Mouse (Mus musculus): ENCODE data around the gene Dtx3. TPM values are rescaled to one million over a fixed set of nuclear protein-coding genes. Genes with fewer than 3 reads are reported as not detected.
A peak's percentile ranks its signal among the peaks of the same experiment; 100 is the strongest.

Gene Dtx3
- polyA plus RNA-seq, 1 experiment from 2014 or later: 130 TPM

- H3K4me1 ChIP-seq (ENCODE audit: control insufficient read depth, insufficient read depth, low read length): no peaks in the 10 kb centered on the region
- H3K27me3 ChIP-seq (ENCODE audit: control insufficient read depth, insufficient read depth, low read length): no peaks in the 10 kb centered on the region; the same call in 1 of the 2 replicates
- no peak overlapping the region for H3K4me2 ChIP-seq
- H3K4me3 ChIP-seq (ENCODE audit: low read depth, low read length): no peak overlapping the region
- no peaks in the 10 kb centered on the region for H3K36me3 ChIP-seq (ENCODE audit: control insufficient read depth, insufficient read depth, low read length)
- no peak overlapping the region for H3K27ac ChIP-seq (ENCODE audit: low read depth, low read length)
- WGBS: 29% methylated on average over 10 of the region's 10 CpGs
- DNase-seq (ENCODE audit: low spot score, missing footprints) (no peak), ATAC-seq (ENCODE audit: low FRiP score) (no peak)
- H3K9me3 ChIP-seq (ENCODE audit: control insufficient read depth, low read length): no peaks in the 10 kb centered on the region
- H3K9ac ChIP-seq (ENCODE audit: low read length): no peak overlapping the region
These were observed 30.2 kb upstream of the Dtx3 start for GRCm38 (mm10) chr10:127225732-127226131.

- no peak overlapping the region for H3K27ac ChIP-seq (ENCODE audit: low read depth, low read length)
- no peak overlapping the region for H3K4me2 ChIP-seq
- WGBS: 25% methylated on average over 6 of the region's 6 CpGs
- ATAC-seq (ENCODE audit: low FRiP score) (no peak), DNase-seq (ENCODE audit: low spot score, missing footprints) (no peak)
- no peaks in the 10 kb centered on the region for H3K36me3 ChIP-seq (ENCODE audit: control insufficient read depth, insufficient read depth, low read length)
- no peak overlapping the region for H3K4me3 ChIP-seq (ENCODE audit: low read depth, low read length)
- H3K9ac ChIP-seq (ENCODE audit: low read length): no peak overlapping the region
- H3K27me3 ChIP-seq (ENCODE audit: control insufficient read depth, insufficient read depth, low read length): no peaks in the 10 kb centered on the region; the same call in 1 of the 2 replicates
- no peaks in the 10 kb centered on the region for H3K9me3 ChIP-seq (ENCODE audit: control insufficient read depth, low read length)
- H3K4me1 ChIP-seq (ENCODE audit: control insufficient read depth, insufficient read depth, low read length): no peaks in the 10 kb centered on the region
These were observed 29.7 kb upstream of the Dtx3 start for GRCm38 (mm10) chr10:127225213-127225612.

- no peak overlapping the region for H3K4me3 ChIP-seq (ENCODE audit: low read depth, low read length)
- H3K4me2 ChIP-seq: no peak overlapping the region
- no peak for DNase-seq (ENCODE audit: low spot score, missing footprints)
- WGBS: 89% methylated on average over 2 of the region's 2 CpGs
- H3K4me1 ChIP-seq (ENCODE audit: control insufficient read depth, insufficient read depth, low read length): no peaks in the 10 kb centered on the region
- H3K36me3 ChIP-seq (ENCODE audit: control insufficient read depth, insufficient read depth, low read length): no peaks in the 10 kb centered on the region
- ATAC-seq (ENCODE audit: low FRiP score): no peak
- H3K27me3 ChIP-seq (ENCODE audit: control insufficient read depth, insufficient read depth, low read length): no peaks in the 10 kb centered on the region
- no peaks in the 10 kb centered on the region for H3K9me3 ChIP-seq (ENCODE audit: control insufficient read depth, low read length)
- H3K27ac ChIP-seq (ENCODE audit: low read depth, low read length): no peak overlapping the region
- no peak overlapping the region for H3K9ac ChIP-seq (ENCODE audit: low read length)
These were observed 22.8 kb upstream of the Dtx3 start for GRCm38 (mm10) chr10:127218339-127218738.

- Histone ChIP-seq H3K9me3 (ENCODE audit: control insufficient read depth, low read length) (no peaks in the 10 kb centered on the region), H3K27ac (ENCODE audit: low read depth, low read length) (no peak overlapping the region), H3K4me3 (ENCODE audit: low read depth, low read length) (no peak overlapping the region), H3K9ac (ENCODE audit: low read length) (no peak overlapping the region), H3K4me1 (ENCODE audit: control insufficient read depth, insufficient read depth, low read length) (no peaks in the 10 kb centered on the region), H3K36me3 (ENCODE audit: control insufficient read depth, insufficient read depth, low read length) (no peaks in the 10 kb centered on the region), H3K4me2 (no peak overlapping the region), H3K27me3 (ENCODE audit: control insufficient read depth, insufficient read depth, low read length) (no peaks in the 10 kb centered on the region)
- ATAC-seq (ENCODE audit: low FRiP score): no peak
- no peak for DNase-seq (ENCODE audit: low spot score, missing footprints)
These were observed 21.6 kb upstream of the Dtx3 start for GRCm38 (mm10) chr10:127217177-127217576.

- Histone ChIP-seq H3K9ac (ENCODE audit: low read length) (no peak overlapping the region), H3K4me2 (no peak overlapping the region), H3K27ac (ENCODE audit: low read depth, low read length) (no peak overlapping the region), H3K27me3 (ENCODE audit: control insufficient read depth, insufficient read depth, low read length) (no peaks in the 10 kb centered on the region), H3K4me1 (ENCODE audit: control insufficient read depth, insufficient read depth, low read length) (no peaks in the 10 kb centered on the region), H3K36me3 (ENCODE audit: control insufficient read depth, insufficient read depth, low read length) (no peaks in the 10 kb centered on the region), H3K9me3 (ENCODE audit: control insufficient read depth, low read length) (no peaks in the 10 kb centered on the region), H3K4me3 (ENCODE audit: low read depth, low read length) (no peak overlapping the region)
- ATAC-seq (ENCODE audit: low FRiP score) (no peak), DNase-seq (ENCODE audit: low spot score, missing footprints) (no peak)
- WGBS: 95% methylated on average over 11 of the region's 11 CpGs
These were observed 20.9 kb upstream of the Dtx3 start for GRCm38 (mm10) chr10:127216456-127216855.

GRCm38 (mm10) chr10:127214422-127214803, 18.9 kb upstream of the Dtx3 start:
- Histone ChIP-seq H3K27ac (ENCODE audit: low read depth, low read length) (no peak overlapping the region), H3K9me3 (ENCODE audit: control insufficient read depth, low read length) (no peaks in the 10 kb centered on the region), H3K27me3 (ENCODE audit: control insufficient read depth, insufficient read depth, low read length) (no peaks in the 10 kb centered on the region), H3K36me3 (ENCODE audit: control insufficient read depth, insufficient read depth, low read length) (no peaks in the 10 kb centered on the region), H3K4me3 (ENCODE audit: low read depth, low read length) (no peak overlapping the region), H3K4me2 (no peak overlapping the region), H3K9ac (ENCODE audit: low read length) (no peak overlapping the region), H3K4me1 (ENCODE audit: control insufficient read depth, insufficient read depth, low read length) (peaks cover 8% of the 10 kb centered on the region)
- WGBS: 82% methylated on average over 1 of the region's 1 CpGs
- no peak for ATAC-seq (ENCODE audit: low FRiP score)
- DNase-seq (ENCODE audit: low spot score, missing footprints): no peak

GRCm38 (mm10) chr10:127213704-127214421, 18.3 kb upstream of the Dtx3 start:
- no peaks in the 10 kb centered on the region for H3K9me3 ChIP-seq (ENCODE audit: control insufficient read depth, low read length)
- H3K27me3 ChIP-seq (ENCODE audit: control insufficient read depth, insufficient read depth, low read length): no peaks in the 10 kb centered on the region
- H3K27ac ChIP-seq (ENCODE audit: low read depth, low read length): no peak overlapping the region
- no peaks in the 10 kb centered on the region for H3K36me3 ChIP-seq (ENCODE audit: control insufficient read depth, insufficient read depth, low read length)
- no peak overlapping the region for H3K4me2 ChIP-seq
- peaks cover 8% of the 10 kb centered on the region for H3K4me1 ChIP-seq (ENCODE audit: control insufficient read depth, insufficient read depth, low read length)
- 86% methylated on average over 13 of the region's 13 CpGs for WGBS
- H3K4me3 ChIP-seq (ENCODE audit: low read depth, low read length): no peak overlapping the region
- ATAC-seq (ENCODE audit: low FRiP score) (no peak), DNase-seq (ENCODE audit: low spot score, missing footprints) (no peak)
- no peak overlapping the region for H3K9ac ChIP-seq (ENCODE audit: low read length)

- 91% methylated on average over 8 of the region's 8 CpGs for WGBS
- H3K9ac ChIP-seq (ENCODE audit: low read length): no peak overlapping the region
- peaks cover 8% of the 10 kb centered on the region for H3K4me1 ChIP-seq (ENCODE audit: control insufficient read depth, insufficient read depth, low read length)
- no peaks in the 10 kb centered on the region for H3K9me3 ChIP-seq (ENCODE audit: control insufficient read depth, low read length)
- H3K4me2 ChIP-seq: no peak overlapping the region
- DNase-seq (ENCODE audit: low spot score, missing footprints): no peak
- H3K36me3 ChIP-seq (ENCODE audit: control insufficient read depth, insufficient read depth, low read length): 0 out of 2 replicates have a peak, but pooled peaks cover 2% of the 10 kb centered on the region
- no peaks in the 10 kb centered on the region for H3K27me3 ChIP-seq (ENCODE audit: control insufficient read depth, insufficient read depth, low read length)
- H3K4me3 ChIP-seq (ENCODE audit: low read depth, low read length): no peak overlapping the region
- no peak for ATAC-seq (ENCODE audit: low FRiP score)
- no peak overlapping the region for H3K27ac ChIP-seq (ENCODE audit: low read depth, low read length)
These were observed 17.7 kb upstream of the Dtx3 start for GRCm38 (mm10) chr10:127213272-127213671.

- peak within 1 kb of the TSS; percentile 86 for H3K4me3 ChIP-seq (ENCODE audit: low read depth, low read length)
- no peak within 1 kb of the TSS for H3K27ac ChIP-seq (ENCODE audit: low read depth, low read length)
- H3K27me3 ChIP-seq (ENCODE audit: control insufficient read depth, insufficient read depth, low read length): no peaks in the 10 kb centered on the region
- peaks cover 8% of the 10 kb centered on the region for H3K4me1 ChIP-seq (ENCODE audit: control insufficient read depth, insufficient read depth, low read length)
- peak within 1 kb of the TSS; percentile 90 for H3K4me2 ChIP-seq
- under 1% methylated on average over 46 of the region's 47 CpGs for WGBS
- H3K36me3 ChIP-seq (ENCODE audit: control insufficient read depth, insufficient read depth, low read length): peaks cover 2% of the 10 kb centered on the region; the same call in 1 of the 2 replicates
- DNase-seq (ENCODE audit: low spot score, missing footprints): peak; percentile 97
- ATAC-seq (ENCODE audit: low FRiP score): peak; percentile 96
- H3K9me3 ChIP-seq (ENCODE audit: control insufficient read depth, low read length): no peaks in the 10 kb centered on the region
- peak within 1 kb of the TSS; percentile 86 for H3K9ac ChIP-seq (ENCODE audit: low read length)
These were observed 15.9 kb upstream of the Dtx3 start, which contains the start of gene Pip4k2c for GRCm38 (mm10) chr10:127211414-127211854. TSS of gene Pip4k2c (minus strand) at chr10:127211585.
